Mouse (Mus musculus) CH12.LX (cell line): ENCODE data around the gene Wdr34. TPM values are rescaled to one million over a fixed set of nuclear protein-coding genes. Genes with fewer than 3 reads are reported as not detected.

Experiments used
- DNase-seq: peaks from one replicate; pipeline ENCODE4 v3.0.0-alpha.2; 2013; ENCODE audit errors: extremely low read depth
- H3K27ac ChIP-seq: 2 replicates; pipeline ENCODE4 v1.5.1; 2012; ENCODE audit warnings: low read depth, mild to moderate bottlenecking, control low read depth, moderate library complexity; ENCODE audit not compliant: insufficient read depth
- H3K27me3 ChIP-seq: replicated peaks from 2 replicates; pipeline ENCODE3; 2012; ENCODE audit warnings: inconsistent platforms
- H3K36me3 ChIP-seq, 2 experiments: replicated peaks in 1 of 2; 2 replicates each; pipeline versions ENCODE3 to v1.6.1; 2012; ENCODE audit warnings: inconsistent platforms in 1 of 2, low read length in 1 of 2, mild to moderate bottlenecking in 1 of 2, mixed read lengths in 1 of 2, moderate library complexity in 1 of 2; ENCODE audit not compliant: control insufficient read depth in 1 of 2, insufficient read depth in 1 of 2
- H3K4me1 ChIP-seq, 2 experiments: 2 replicates each; pipeline ENCODE4 v1.6.1; 2012; ENCODE audit warnings: inconsistent platforms in 1 of 2, moderate library complexity in 1 of 2; ENCODE audit not compliant: insufficient read depth in 2 of 2, control insufficient read depth in 1 of 2
- H3K4me2 ChIP-seq: 2 replicates; pipeline ENCODE4 v1.6.1; 2012; ENCODE audit warnings: low read depth, mild to moderate bottlenecking, control low read depth; ENCODE audit not compliant: poor library complexity, insufficient read depth, severe bottlenecking
- H3K4me3 ChIP-seq, 3 experiments: fragments of 150-350 bp in 1 of 3; sonication (generic) in 1 of 3; replicated peaks in 1 of 3; 2 replicates each; pipeline versions ENCODE3 to v1.5.1; 2011 to 2012; ENCODE audit warnings: low read depth in 2 of 3, low read length in 2 of 3, mild to moderate bottlenecking in 2 of 3, moderate library complexity in 2 of 3, control low read depth in 1 of 3, improper control_type of control experiment in 1 of 3, inconsistent platforms in 1 of 3, mixed read lengths in 1 of 3; ENCODE audit not compliant: poor library complexity in 1 of 3
- H3K79me2 ChIP-seq: replicated peaks from 2 replicates; pipeline ENCODE4 v1.6.1; 2012; ENCODE audit warnings: mild to moderate bottlenecking, moderate library complexity; ENCODE audit not compliant: control insufficient read depth, poor library complexity, insufficient read depth, severe bottlenecking; ENCODE audit errors: extremely low read depth
- H3K9ac ChIP-seq: 2 replicates; pipeline ENCODE4 v1.6.1; 2012; ENCODE audit warnings: low read depth, mild to moderate bottlenecking, control low read depth, moderate library complexity; ENCODE audit not compliant: insufficient read depth
- H3K9me3 ChIP-seq: replicated peaks from 2 replicates; pipeline ENCODE3; 2012; ENCODE audit warnings: low read length, inconsistent platforms, mixed read lengths
- CHD2 ChIP-seq: IDR thresholded peaks from 2 replicates; pipeline ENCODE4 v1.6.1; 2011; ENCODE audit warnings: low read length, improper control_type of control experiment
- CTCF ChIP-seq, 2 experiments: IDR thresholded peaks in 1 of 2; conservative IDR thresholded peaks in 1 of 2; 2 replicates each; pipeline ENCODE4 v1.5.1; 2011 to 2012; ENCODE audit warnings: low read depth in 2 of 2, low read length in 2 of 2, improper control_type of control experiment in 1 of 2, inconsistent platforms in 1 of 2, mild to moderate bottlenecking in 1 of 2, moderate library complexity in 1 of 2
- ETS1 ChIP-seq: conservative IDR thresholded peaks from 2 replicates; pipeline ENCODE4 v1.6.1; 2012; ENCODE audit warnings: low read depth, mild to moderate bottlenecking, inconsistent platforms, low read length, improper control_type of control experiment, moderate library complexity
- GABPA ChIP-seq: IDR thresholded peaks from 2 replicates; pipeline ENCODE4 v1.6.1; 2012; ENCODE audit warnings: low read depth, low read length, improper control_type of control experiment, inconsistent platforms; ENCODE audit not compliant: insufficient replicate concordance
- JUND ChIP-seq: conservative IDR thresholded peaks from 2 replicates; pipeline ENCODE4 v1.6.1; 2011; ENCODE audit warnings: low read depth, low read length, improper control_type of control experiment
- MAFK ChIP-seq: IDR thresholded peaks from 2 replicates; pipeline ENCODE4 v1.6.1; 2011; ENCODE audit warnings: low read length, improper control_type of control experiment; ENCODE audit not compliant: insufficient replicate concordance
- MAZ ChIP-seq: IDR thresholded peaks from 2 replicates; pipeline ENCODE4 v1.6.1; 2012; ENCODE audit warnings: low read depth, mild to moderate bottlenecking, inconsistent platforms, low read length, improper control_type of control experiment, moderate library complexity
- MEF2A ChIP-seq: IDR thresholded peaks from 2 replicates; pipeline ENCODE4 v1.6.1; 2014; ENCODE audit warnings: low read depth, mild to moderate bottlenecking, inconsistent platforms, low read length, improper control_type of control experiment, borderline replicate concordance
- MYC ChIP-seq: IDR thresholded peaks from 2 replicates; pipeline ENCODE4 v1.6.1; 2011; ENCODE audit warnings: low read depth, mild to moderate bottlenecking, improper control_type of control experiment, low read length
- POLR2AphosphoS2 ChIP-seq: IDR thresholded peaks from 2 replicates; pipeline ENCODE4 v1.6.1; 2011; ENCODE audit warnings: low read depth, low read length, improper control_type of control experiment
- RCOR1 ChIP-seq: conservative IDR thresholded peaks from 2 replicates; pipeline ENCODE4 v1.6.1; 2012; ENCODE audit warnings: low read depth, mild to moderate bottlenecking, inconsistent platforms, low read length, improper control_type of control experiment
- SIN3A ChIP-seq: IDR thresholded peaks from 2 replicates; pipeline ENCODE4 v1.6.1; 2012; ENCODE audit warnings: low read length, improper control_type of control experiment, inconsistent platforms
- SMC3 ChIP-seq: IDR thresholded peaks from 2 replicates; pipeline ENCODE4 v1.6.1; 2011; ENCODE audit warnings: low read depth, low read length, improper control_type of control experiment
- TBP ChIP-seq: conservative IDR thresholded peaks from 2 replicates; pipeline ENCODE4 v1.6.1; 2011; ENCODE audit warnings: low read depth, low read length, improper control_type of control experiment
- TCF12 ChIP-seq: IDR thresholded peaks from 2 replicates; pipeline ENCODE4 v1.6.1; 2014; ENCODE audit warnings: low read depth, mild to moderate bottlenecking, inconsistent platforms, low read length, improper control_type of control experiment
- USF1 ChIP-seq: IDR thresholded peaks from 2 replicates; pipeline ENCODE4 v1.6.1; 2014; ENCODE audit warnings: low read depth, mild to moderate bottlenecking, inconsistent platforms, low read length, improper control_type of control experiment
- ZC3H11A ChIP-seq: IDR thresholded peaks from 2 replicates; pipeline ENCODE4 v1.6.1; 2012; ENCODE audit warnings: low read depth, mild to moderate bottlenecking, inconsistent platforms, low read length, improper control_type of control experiment
- ZNF384 ChIP-seq: IDR thresholded peaks from 2 replicates; pipeline ENCODE4 v1.6.1; 2012; ENCODE audit warnings: low read depth, low read length, improper control_type of control experiment, inconsistent platforms
- dilution Hi-C: fragments of 300-500 bp; cut with MboI; formaldehyde crosslinking; loops from 2 replicates; pipeline ENCODE4 v1.14.3; 2020; ENCODE audit warnings: low sequenced_read_pairs; ENCODE audit not compliant: extremely low pct_unique_long_range_greater_than_20kb, extremely low pct_ligation_motif_present
- in situ Hi-C: fragments of 300-500 bp; cut with MboI; formaldehyde crosslinking; loops from 3 replicates; pipeline ENCODE4 v1.14.3; 2019; ENCODE audit warnings: low sequenced_read_pairs, low pct_ligation_motif_present, low pct_unique_long_range_greater_than_20kb, mixed read lengths
- polyA plus RNA-seq: library from polyadenylated mRNA; unstranded; fragments of >175 nt; gene quantifications from 2 replicates; pipeline ENCODE4 v1.2.1, GENCODE M21; 2012; ENCODE audit warnings: low read depth; ENCODE audit not compliant: insufficient read length
- total RNA-seq, 2 experiments: library from RNA; depleted of rRNA; stranded (reverse); fragments of 300-350 nt in 1 of 2; fragments of >200 nt in 1 of 2; gene quantifications; 2 replicates each; pipeline ENCODE4 v1.2.3; 2012 to 2014

Gene Wdr34
- total and polyA plus RNA-seq, 3 experiments: 24.7 to 28.0 (median 26.5) TPM

- TF ChIP-seq TCF12: no peak
- no peak for TF ChIP-seq ETS1
- TF ChIP-seq MAZ: no peak
- no peak for TF ChIP-seq MEF2A
- TF ChIP-seq CHD2: no peak
- no peak for TF ChIP-seq JUND
- TF ChIP-seq RCOR1: no peak
- no peak for TF ChIP-seq POLR2AphosphoS2
- no peak for TF ChIP-seq CTCF (conservative IDR thresholded peaks at IDR 0.05 in 1 of 2, IDR thresholded peaks at IDR 0.05 in 1 of 2; ENCODE audit: low read depth in 2 of 2, low read length in 2 of 2)
- TF ChIP-seq ZNF384: no peak
- TF ChIP-seq SIN3A: no peak
- no peak for TF ChIP-seq MYC
- TF ChIP-seq, all 38 proteins: peak for 0
- no peak overlapping the region for H3K27ac ChIP-seq
- H3K4me3 ChIP-seq: no peak overlapping the region
- in situ Hi-C loops: no loop called here
- H3K36me3 ChIP-seq: peaks cover 81 to 99% of the 10 kb centered on the region in 2 experiments
- H3K79me2 ChIP-seq: no peaks in the 10 kb centered on the region
- H3K4me1 ChIP-seq: no peaks in the 10 kb centered on the region
- H3K4me2 ChIP-seq: no peak overlapping the region
- dilution Hi-C loops: no loop called here
- no peak for DNase-seq
- H3K9me3 ChIP-seq: no peaks in the 10 kb centered on the region
- H3K27me3 ChIP-seq: no peaks in the 10 kb centered on the region
- no peak overlapping the region for H3K9ac ChIP-seq
Measured at GRCm38 (mm10) chr2:30010840-30011281, 37.8 kb downstream of the Wdr34 start.

GRCm38 (mm10) chr2:30009101-30009500, 39.6 kb downstream of the Wdr34 start:
- Histone ChIP-seq H3K36me3 (peaks cover 76 to 97% of the 10 kb centered on the region in 2 experiments), H3K27ac (no peak overlapping the region), H3K4me1 (no peaks in the 10 kb centered on the region), H3K4me3 (no peak overlapping the region)
- no peak for TF ChIP-seq GABPA
- TF ChIP-seq SMC3: no peak
- TF ChIP-seq, all 38 proteins: peak for 0
- H3K9me3 ChIP-seq: no peaks in the 10 kb centered on the region
- DNase-seq: no peak
- dilution Hi-C loops (no loop called here), in situ Hi-C loops (no loop called here)
- no peaks in the 10 kb centered on the region for H3K27me3 ChIP-seq
- H3K79me2 ChIP-seq: no peaks in the 10 kb centered on the region
- no peak overlapping the region for H3K9ac ChIP-seq
- no peak overlapping the region for H3K4me2 ChIP-seq

GRCm38 (mm10) chr2:29991962-29992361, 56.7 kb downstream of the Wdr34 start:
- Histone ChIP-seq H3K4me3 (no peak overlapping the region), H3K36me3 (peaks cover 85 to 97% of the 10 kb centered on the region in 2 experiments), H3K79me2 (no peaks in the 10 kb centered on the region; the same call in 1 of the 2 replicates), H3K4me2 (no peak overlapping the region), H3K27ac (no peak overlapping the region), H3K9ac (no peak overlapping the region), H3K4me1 (no peaks in the 10 kb centered on the region), H3K9me3 (no peaks in the 10 kb centered on the region), H3K27me3 (no peaks in the 10 kb centered on the region)
- dilution Hi-C loops: no loop called here
- in situ Hi-C loops: no loop called here
- no peak for DNase-seq
- TF ChIP-seq MAFK: peak; percentile 75; the same call in 1 of the 2 replicates
- no peak for TF ChIP-seq TBP
- no peak for TF ChIP-seq USF1
- no peak for TF ChIP-seq ETS1
- no peak for TF ChIP-seq ZC3H11A
